Mouse (Mus musculus) induced T-regulatory cell, adult 2 months (primary cell): ENCODE data around the gene Iqck.

Experiments used
- DNase-seq: peaks from one replicate; pipeline ENCODE4 v3.0.0-alpha.2; 2012; ENCODE audit warnings: low read depth

The Iqck gene

GRCm38 (mm10) chr7:118855171-118855876 lies at the start of gene Iqck:
TSS of gene Iqck (plus strand) at chr7:118855752.
- DNase-seq = peak; percentile 94

GRCm38 (mm10) chr7:118806631-118807411 lies 48.7 kb upstream of the Iqck start:
- no peak for DNase-seq

GRCm38 (mm10) chr7:118807899-118808298 lies 47.7 kb upstream of the Iqck start:
- DNase-seq = no peak

- no peak for DNase-seq
Measured at GRCm38 (mm10) chr7:118811407-118812106, 44.0 kb upstream of the Iqck start.

GRCm38 (mm10) chr7:118813592-118813991 lies 42.0 kb upstream of the Iqck start:
- no peak for DNase-seq

GRCm38 (mm10) chr7:118816275-118816674 lies 39.3 kb upstream of the Iqck start:
- DNase-seq = no peak

GRCm38 (mm10) chr7:118817741-118818140 lies 37.8 kb upstream of the Iqck start:
- DNase-seq = no peak

- DNase-seq = no peak
Measured at GRCm38 (mm10) chr7:118819666-118820065, 35.9 kb upstream of the Iqck start.

GRCm38 (mm10) chr7:118821356-118821755 lies 34.2 kb upstream of the Iqck start:
- no peak for DNase-seq

- no peak for DNase-seq
Measured at GRCm38 (mm10) chr7:118821887-118822556, 33.5 kb upstream of the Iqck start.

GRCm38 (mm10) chr7:118824451-118824850 lies 31.1 kb upstream of the Iqck start:
- DNase-seq = no peak

GRCm38 (mm10) chr7:118827975-118828416 lies 27.6 kb upstream of the Iqck start:
- no peak for DNase-seq

GRCm38 (mm10) chr7:118837901-118838300 lies 17.7 kb upstream of the Iqck start:
- DNase-seq = no peak

- DNase-seq = no peak
Measured at GRCm38 (mm10) chr7:118841030-118841745, 14.4 kb upstream of the Iqck start.

GRCm38 (mm10) chr7:118841796-118842195 lies 13.8 kb upstream of the Iqck start:
- DNase-seq = no peak

- DNase-seq = no peak
Measured at GRCm38 (mm10) chr7:118842938-118843337, 12.6 kb upstream of the Iqck start.

GRCm38 (mm10) chr7:118845141-118845540 lies 10.4 kb upstream of the Iqck start:
- DNase-seq = no peak

GRCm38 (mm10) chr7:118846329-118846728 lies 9.2 kb upstream of the Iqck start:
- DNase-seq = no peak

GRCm38 (mm10) chr7:118848796-118849195 lies 6.8 kb upstream of the Iqck start:
- no peak for DNase-seq

GRCm38 (mm10) chr7:118849543-118850250 lies 5.9 kb upstream of the Iqck start:
- DNase-seq = no peak
